Mouse (Mus musculus) stomach, embryonic 15.5 days (tissue): Measurements from ENCODE around the gene Atrnl1. TPM values are rescaled to one million over a fixed set of nuclear protein-coding genes. Genes with fewer than 3 reads are reported as not detected.

ENCODE experiments used
- ATAC-seq: fragments of 200-750 bp; cut with Nextera tagmentation; 2 replicates; pipeline ENCODE4 v1.8.0; 2017; ENCODE audit warnings: low read depth, moderate number of reproducible peaks, moderate TSS enrichment; ENCODE audit not compliant: insufficient read depth, low FRiP score
- H3K27ac ChIP-seq: fragments of 300-500 bp; sonication (generic); 2 replicates; pipeline ENCODE4 v1.5.1; 2015; ENCODE audit warnings: mild to moderate bottlenecking, inconsistent platforms
- H3K27me3 ChIP-seq: fragments of 300-500 bp; sonication (generic); replicated peaks from 2 replicates; pipeline ENCODE4 v1.6.1; 2015; ENCODE audit warnings: inconsistent platforms
- H3K36me3 ChIP-seq: fragments of 300-500 bp; sonication (generic); 2 replicates; pipeline ENCODE4 v1.6.1; 2015; ENCODE audit warnings: inconsistent platforms
- H3K4me1 ChIP-seq: fragments of 300-500 bp; sonication (generic); 2 replicates; pipeline ENCODE4 v1.6.1; 2015; ENCODE audit warnings: inconsistent platforms
- H3K4me2 ChIP-seq: fragments of 300-500 bp; sonication (generic); 2 replicates; pipeline ENCODE4 v1.6.1; 2015; ENCODE audit warnings: mild to moderate bottlenecking, inconsistent platforms
- H3K4me3 ChIP-seq: fragments of 300-500 bp; sonication (generic); replicated peaks from 2 replicates; pipeline ENCODE4 v1.5.1; 2015; ENCODE audit warnings: inconsistent platforms
- H3K9ac ChIP-seq: fragments of 300-500 bp; sonication (generic); 2 replicates; pipeline ENCODE4 v1.6.1; 2015; ENCODE audit warnings: inconsistent platforms
- H3K9me3 ChIP-seq: fragments of 300-500 bp; sonication (generic); 2 replicates; pipeline ENCODE4 v1.6.1; 2016; ENCODE audit warnings: inconsistent platforms
- WGBS: fragments of 180-500 bp; shearing (Covaris S2); methylation state at CpG from one replicate; pipeline ENCODE4 v1.1.7; 2015; 5-methylcytosine and 5-hydroxymethylcytosine counted together
- microRNA-seq: library from miRNA; unstranded; fragments of <30 nt; microRNA quantifications from one replicate; pipeline ENCODE4, GENCODE M21; 2016
- polyA plus RNA-seq: library from polyadenylated mRNA; unstranded; fragments of >200 nt; fragmentation: Nextera tagmentation; extraction: Ambion mirVana; gene quantifications from 2 replicates; pipeline ENCODE4 v1.2.1, GENCODE M21; 2015

Atrnl1 gene
- polyA plus RNA-seq, 1 experiment from 2014 or later, result 6.1 TPM

DNA sequence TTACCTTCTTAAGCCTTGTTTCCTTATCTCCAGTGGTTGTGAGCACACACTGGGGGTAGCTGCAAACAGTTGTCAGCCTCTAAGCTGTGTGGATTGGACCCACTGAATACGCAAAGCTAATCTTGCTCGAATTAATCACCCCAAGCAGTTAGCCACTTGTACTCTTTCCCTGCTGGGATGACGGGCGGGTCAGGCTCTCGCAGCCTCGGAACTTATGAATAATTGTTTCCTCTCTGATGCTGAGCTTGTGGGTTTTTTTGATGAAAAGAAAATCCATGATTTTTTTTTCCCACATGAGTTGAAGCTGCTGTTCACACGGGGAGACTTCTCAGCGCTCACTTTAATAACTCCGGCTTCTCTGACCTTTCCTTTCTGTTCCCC is 554.8 kb downstream of the Atrnl1 start:
- Histone ChIP-seq H3K9me3 (no peaks in the 10 kb centered on the region), H3K4me3 (no peak overlapping the region), H3K4me2 (no peak overlapping the region), H3K9ac (no peak overlapping the region), H3K27ac (no peak overlapping the region), H3K36me3 (no peaks in the 10 kb centered on the region), H3K4me1 (peaks cover 4% of the 10 kb centered on the region; the same call in 1 of the 2 replicates), H3K27me3 (no peaks in the 10 kb centered on the region)
- 30% methylated on average over 9 of the region's 9 CpGs for WGBS
- ATAC-seq, result no peak

DNA sequence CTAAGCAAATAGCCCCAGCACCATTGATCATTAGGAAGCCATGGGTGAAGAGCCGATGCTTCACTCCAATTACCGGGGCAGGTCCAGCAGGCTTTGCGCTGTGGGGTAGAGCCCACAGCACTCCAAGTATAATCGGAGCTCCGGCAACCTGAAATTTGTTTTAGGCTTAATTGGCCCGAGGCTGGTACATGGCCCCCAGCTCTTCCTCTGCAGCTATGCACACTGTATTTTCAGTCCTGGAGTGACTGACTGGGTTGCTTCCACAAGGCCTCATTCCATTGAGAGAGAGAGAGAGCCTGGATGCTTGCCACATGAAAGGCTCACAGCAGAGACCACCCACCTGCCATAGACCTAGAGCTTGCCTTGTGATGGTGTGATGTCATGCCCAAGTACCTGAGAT is 555.3 kb downstream of the Atrnl1 start:
- no peak overlapping the region for H3K27ac ChIP-seq
- no peak overlapping the region for H3K4me3 ChIP-seq
- no peaks in the 10 kb centered on the region for H3K27me3 ChIP-seq
- no peaks in the 10 kb centered on the region for H3K36me3 ChIP-seq
- H3K9ac ChIP-seq, result no peak overlapping the region
- peaks cover 4% of the 10 kb centered on the region; the same call in 1 of the 2 replicates for H3K4me1 ChIP-seq
- H3K4me2 ChIP-seq, result no peak overlapping the region
- 59% methylated on average over 6 of the region's 6 CpGs for WGBS
- no peak; the same call in 1 of the 2 replicates for ATAC-seq
- H3K9me3 ChIP-seq, result no peaks in the 10 kb centered on the region

DNA sequence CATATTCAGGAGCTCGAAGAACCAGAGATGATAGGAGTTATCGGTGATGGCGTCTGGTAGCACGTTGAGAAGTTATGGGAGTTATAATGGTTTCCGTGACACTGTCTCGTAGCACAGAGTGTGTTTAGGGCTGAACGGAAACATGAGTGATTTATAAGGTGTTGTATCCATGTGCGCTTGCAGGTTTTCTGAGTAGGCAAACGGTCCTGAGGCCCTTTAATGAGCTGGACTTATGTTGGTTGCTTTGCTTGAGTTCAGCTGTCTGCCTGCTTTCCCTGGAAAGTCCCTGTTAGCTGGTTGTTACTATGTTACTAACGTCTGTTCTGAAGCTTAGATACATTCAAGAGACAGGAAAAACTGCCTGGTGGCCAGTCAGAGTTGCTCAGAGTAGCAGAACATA is 567.6 kb downstream of the Atrnl1 start:
- 71% methylated on average over 10 of the region's 10 CpGs for whole genome bisulfite sequencing
- H3K9ac ChIP-seq, result no peak overlapping the region
- H3K36me3 ChIP-seq, result no peaks in the 10 kb centered on the region
- H3K27me3 ChIP-seq, result no peaks in the 10 kb centered on the region
- no peaks in the 10 kb centered on the region for H3K9me3 ChIP-seq
- ATAC-seq, result no peak
- H3K27ac ChIP-seq, result no peak overlapping the region
- H3K4me1 ChIP-seq, result no peaks in the 10 kb centered on the region
- H3K4me2 ChIP-seq, result no peak overlapping the region
- no peak overlapping the region for H3K4me3 ChIP-seq

DNA sequence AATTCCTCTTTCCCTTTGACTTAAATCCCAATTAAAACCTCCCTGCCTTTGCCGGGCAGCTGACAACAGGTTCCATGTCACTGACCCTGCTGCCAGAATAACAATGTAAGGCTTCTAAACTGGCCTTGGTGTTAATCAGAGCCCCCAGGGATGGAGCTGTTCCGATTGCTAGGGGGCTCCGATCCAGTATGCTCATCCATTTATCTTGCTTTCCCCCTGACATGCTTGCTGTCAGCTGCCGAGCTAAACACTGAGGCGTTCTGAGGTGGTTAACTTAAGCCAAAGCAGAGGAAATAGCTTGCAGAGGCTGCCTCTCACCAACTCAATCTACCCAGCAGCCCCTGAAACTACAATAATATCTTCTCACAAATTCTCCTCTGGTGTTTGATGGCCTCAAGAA is 569.9 kb downstream of the Atrnl1 start:
- 11% methylated on average over 5 of the region's 5 CpGs for WGBS
- H3K36me3 ChIP-seq, result no peaks in the 10 kb centered on the region
- H3K27ac ChIP-seq, result no peak overlapping the region
- no peak overlapping the region for H3K4me3 ChIP-seq
- H3K4me2 ChIP-seq, result no peak overlapping the region
- H3K9me3 ChIP-seq, result no peaks in the 10 kb centered on the region
- H3K9ac ChIP-seq, result no peak overlapping the region
- ATAC-seq, result no peak
- H3K27me3 ChIP-seq, result no peaks in the 10 kb centered on the region
- no peaks in the 10 kb centered on the region for H3K4me1 ChIP-seq

Small RNAs within 50 kb of the gene (microRNA-seq; reads per million reads assigned to microRNA genes)
- gene Mir5623, result not detected

Other genes with a start within 250 kb of the Atrnl1 start
- 22.4 and 24.7 TPM in 2 replicates for gene Trub1, start 158.1 kb upstream of the Atrnl1 start, polyA plus RNA-seq